Mouse (Mus musculus): ENCODE results near the gene Gm32742.
"Not testable (repeated sequence)": the region's sequence is repeated elsewhere in the genome, so short reads cannot be mapped to it uniquely, and the experiment has no call there.

Gene Gm32742

DNA sequence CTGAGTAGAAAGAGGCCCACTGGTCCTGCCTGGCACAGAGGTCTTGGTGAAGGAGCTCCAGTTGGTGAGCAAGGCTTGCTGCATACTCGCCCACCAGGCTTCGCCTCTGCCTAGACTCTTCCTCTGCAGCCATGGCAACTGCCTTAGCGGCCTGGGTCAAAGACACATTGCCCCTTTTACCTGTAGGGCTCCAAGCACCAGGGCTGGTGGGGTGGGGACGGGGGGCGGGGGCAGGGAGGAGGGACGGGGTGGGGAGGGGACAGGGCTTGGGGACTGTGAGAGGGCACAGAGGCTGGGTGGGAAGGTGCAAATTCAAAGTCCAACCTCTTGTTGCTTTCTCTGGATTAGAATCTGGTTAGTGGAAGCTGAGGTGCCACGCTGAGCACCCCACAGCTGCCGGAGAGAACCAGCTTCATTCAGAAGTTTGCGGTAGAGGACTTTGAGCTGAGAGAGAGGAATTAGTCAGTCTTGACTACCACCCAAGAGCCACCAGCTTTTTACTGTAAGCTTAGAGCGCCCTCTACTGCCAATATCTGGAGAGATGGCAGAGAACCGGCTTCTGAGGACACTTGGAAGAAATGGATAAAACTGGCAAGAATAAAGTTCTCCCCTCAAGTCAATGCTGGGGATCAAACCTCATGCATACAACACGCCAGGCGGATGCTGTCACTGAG is 13.1 kb downstream of the Gm32742 start:
- peak; percentile 32 to 63 for DNase-seq (ENCODE audit: low spot score in 2 of 2)

- DNase-seq (ENCODE audit: low spot score in 2 of 2): no peak
These were observed 18.0 kb downstream of the Gm32742 start for GRCm38 (mm10) chr9:51147294-51147693.

- DNase-seq (ENCODE audit: low spot score in 2 of 2): no peak
These were observed 18.8 kb downstream of the Gm32742 start for GRCm38 (mm10) chr9:51146496-51146895.

- no peak for DNase-seq (ENCODE audit: low spot score in 2 of 2)
These were observed 21.1 kb downstream of the Gm32742 start for GRCm38 (mm10) chr9:51144218-51144617.

DNA sequence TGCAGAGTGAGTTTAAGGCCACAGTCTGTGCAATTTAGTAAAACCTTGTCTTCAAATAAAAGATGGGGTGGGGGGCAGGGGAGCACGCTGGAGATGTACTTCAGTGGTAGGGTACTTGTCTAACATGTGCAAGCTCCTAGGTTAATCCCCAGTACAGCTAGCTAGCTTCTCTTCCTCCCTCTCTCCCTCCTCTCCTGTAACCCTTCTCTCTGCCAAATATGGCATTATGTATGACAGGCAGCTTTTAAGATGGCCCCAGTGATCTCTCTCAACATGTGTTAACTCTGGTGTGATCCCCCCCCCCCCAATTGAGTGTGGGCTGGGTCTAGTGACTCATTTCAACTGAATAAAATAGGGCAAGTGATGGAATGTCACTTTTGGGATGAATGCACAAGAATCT is 21.9 kb downstream of the Gm32742 start:
- DNase-seq (ENCODE audit: low spot score in 2 of 2): no peak

DNA sequence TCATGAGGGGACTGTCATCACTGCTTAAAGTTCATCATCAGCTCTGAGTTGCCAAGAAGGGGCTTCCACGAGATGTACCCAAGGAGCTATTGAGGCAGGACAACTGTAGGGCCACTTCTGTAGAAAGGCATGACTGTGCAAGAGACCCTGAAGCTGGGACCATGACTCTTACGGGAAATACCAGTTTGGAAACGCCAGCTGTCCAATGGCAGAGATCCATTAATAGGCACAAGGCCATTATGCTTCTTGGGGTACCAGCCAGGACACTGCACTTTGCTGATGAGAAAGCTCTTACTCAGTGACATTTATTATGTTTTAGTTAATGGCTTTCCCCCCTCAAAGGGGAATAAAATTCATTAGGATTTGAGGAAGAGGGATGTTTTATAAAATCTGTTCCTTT is 24.6 kb downstream of the Gm32742 start:
- DNase-seq (ENCODE audit: low spot score in 2 of 2): no peak

DNA sequence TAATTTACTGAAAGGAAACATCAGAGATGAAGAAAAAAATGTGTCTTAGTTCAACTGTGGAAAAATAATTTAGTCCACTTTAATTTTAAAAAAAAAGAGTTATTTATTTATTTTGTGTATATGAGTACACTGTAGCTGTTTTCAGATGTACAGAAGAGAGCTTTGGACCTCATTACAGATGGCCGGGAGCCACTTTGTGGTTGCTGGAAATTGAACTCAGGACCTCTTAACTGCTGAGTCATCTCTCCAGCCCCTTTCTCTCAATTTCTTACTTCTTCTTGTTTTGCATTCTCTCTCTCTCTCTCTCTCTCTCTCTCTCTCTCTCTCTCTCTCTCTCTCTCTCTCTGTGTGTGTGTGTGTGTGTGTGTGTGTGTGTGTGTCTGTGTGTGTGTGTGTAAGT is 25.9 kb downstream of the Gm32742 start:
- not testable (repeated sequence) for DNase-seq (ENCODE audit: low spot score in 2 of 2)

DNA sequence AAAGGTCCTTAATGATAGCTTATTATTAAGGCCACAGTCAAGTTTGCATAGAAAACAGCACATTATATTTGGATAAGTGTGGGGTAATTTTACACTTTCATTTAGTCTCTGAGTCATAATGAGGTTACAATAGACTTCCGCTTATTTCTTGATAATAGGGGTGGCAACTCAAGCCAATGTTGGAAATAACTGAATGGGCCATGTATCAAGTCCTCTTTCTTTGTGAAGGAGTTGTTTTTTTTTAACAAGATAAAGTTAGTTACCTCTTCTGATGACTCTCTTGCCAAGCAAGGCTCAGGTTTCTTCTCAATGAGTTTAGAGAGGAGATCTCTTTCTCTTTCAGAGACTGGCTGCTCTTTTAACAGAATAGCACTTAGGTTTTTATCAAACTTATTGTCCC is 27.0 kb downstream of the Gm32742 start:
- no peak for DNase-seq (ENCODE audit: low spot score in 2 of 2)

DNA sequence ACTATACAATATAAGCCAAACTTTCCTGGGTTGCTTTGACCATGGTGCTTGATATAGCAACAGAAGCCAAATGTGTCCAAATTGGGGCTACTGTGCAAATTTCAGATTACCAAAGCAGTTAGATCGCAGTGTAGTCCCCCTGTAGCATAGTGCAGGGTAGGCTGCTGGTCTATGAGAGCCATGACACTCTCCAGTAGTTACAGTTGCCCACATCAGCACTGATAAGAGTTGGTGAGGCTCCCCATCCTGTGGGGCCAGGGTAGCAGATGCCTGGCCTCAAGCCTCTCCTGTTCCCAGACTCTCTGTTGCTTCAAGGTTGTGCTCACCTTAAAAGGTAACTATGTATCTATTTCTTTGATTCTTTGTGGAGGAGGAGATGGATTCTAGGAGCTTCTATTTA is 27.5 kb downstream of the Gm32742 start:
- DNase-seq (ENCODE audit: low spot score in 2 of 2): no peak

DNA sequence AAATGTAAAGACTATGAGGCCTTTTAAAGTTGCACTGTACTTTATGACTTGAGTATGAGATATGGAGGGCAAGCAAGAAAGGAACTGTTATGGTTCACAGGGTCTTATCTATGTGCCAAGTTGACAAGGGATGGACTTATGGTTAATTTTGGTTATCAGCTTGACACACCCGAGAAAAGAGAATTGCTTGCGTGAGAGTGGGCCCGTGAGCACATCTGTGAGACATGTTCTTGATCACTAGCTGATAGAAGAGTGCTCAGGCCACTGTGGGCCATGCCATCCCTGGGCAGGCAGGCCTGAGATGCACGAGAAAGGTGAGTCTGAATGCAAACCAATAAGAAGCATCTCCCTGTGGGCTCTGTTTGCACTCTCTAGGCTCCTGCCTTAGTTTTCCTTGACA is 27.9 kb downstream of the Gm32742 start:
- no peak for DNase-seq (ENCODE audit: low spot score in 2 of 2)

GRCm38 (mm10) chr9:51136985-51137384 is 28.3 kb downstream of the Gm32742 start:
- DNase-seq (ENCODE audit: low spot score in 2 of 2): no peak

- DNase-seq (ENCODE audit: low spot score in 2 of 2): no peak
These were observed 50.5 kb downstream of the Gm32742 start for GRCm38 (mm10) chr9:51114767-51115166.

- DNase-seq (ENCODE audit: low spot score in 2 of 2): no peak
These were observed 59.6 kb downstream of the Gm32742 start for GRCm38 (mm10) chr9:51105751-51106150.

GRCm38 (mm10) chr9:51103808-51104514 is 61.4 kb downstream of the Gm32742 start:
- DNase-seq (ENCODE audit: low spot score in 2 of 2): peak in 1 of 2 experiments; percentile 23

DNA sequence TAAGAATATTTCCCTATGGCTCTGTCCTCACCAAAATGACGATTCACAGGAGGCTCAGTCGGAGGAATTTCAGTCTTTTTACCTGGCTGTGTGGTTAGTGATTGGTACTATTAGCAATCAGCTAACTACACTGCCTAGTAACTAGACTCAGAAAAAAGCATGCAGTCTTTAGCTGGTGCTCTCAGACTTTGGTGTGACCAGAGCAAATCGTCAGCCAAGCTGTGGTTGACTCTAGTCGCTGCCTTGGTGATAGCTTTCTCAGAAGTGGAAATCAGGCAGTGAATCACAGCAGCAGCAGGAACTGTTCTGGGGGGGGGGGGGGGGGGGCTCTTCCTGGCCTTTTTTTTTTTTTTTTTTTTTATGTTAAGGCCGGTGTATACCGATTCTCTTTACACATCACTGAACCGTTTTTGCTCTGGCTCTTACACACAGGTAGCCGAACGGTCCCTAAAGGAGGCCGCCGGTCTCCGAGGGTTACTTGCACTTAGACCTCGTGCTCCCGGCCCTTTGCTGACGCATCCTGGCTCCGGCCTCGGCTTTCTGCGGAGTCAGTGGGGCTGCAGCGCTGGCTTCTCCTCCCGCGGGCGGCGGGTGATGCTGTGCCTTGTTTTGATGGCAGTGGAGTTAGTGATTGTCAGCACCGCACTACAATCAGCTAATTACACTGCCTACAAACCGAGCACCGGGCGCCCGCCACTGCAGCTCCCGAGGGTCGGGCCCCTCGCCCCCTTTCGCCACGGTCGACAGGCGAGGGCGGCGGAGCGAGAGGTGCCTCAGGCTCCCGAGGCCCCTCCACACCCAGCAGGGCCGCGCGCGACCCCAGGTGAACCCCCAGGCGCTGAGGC is 62.1 kb downstream of the Gm32742 start:
- peak in 1 of 2 experiments; percentile 28 for DNase-seq (ENCODE audit: low spot score in 2 of 2)

GRCm38 (mm10) chr9:51101756-51102425 is 63.4 kb downstream of the Gm32742 start, which contains the start of gene 4833427G06Rik:
4833427G06Rik (minus strand) TSS chr9:51102078.
- peak in 1 of 2 experiments; percentile 22 for DNase-seq (ENCODE audit: low spot score in 2 of 2)

DNA sequence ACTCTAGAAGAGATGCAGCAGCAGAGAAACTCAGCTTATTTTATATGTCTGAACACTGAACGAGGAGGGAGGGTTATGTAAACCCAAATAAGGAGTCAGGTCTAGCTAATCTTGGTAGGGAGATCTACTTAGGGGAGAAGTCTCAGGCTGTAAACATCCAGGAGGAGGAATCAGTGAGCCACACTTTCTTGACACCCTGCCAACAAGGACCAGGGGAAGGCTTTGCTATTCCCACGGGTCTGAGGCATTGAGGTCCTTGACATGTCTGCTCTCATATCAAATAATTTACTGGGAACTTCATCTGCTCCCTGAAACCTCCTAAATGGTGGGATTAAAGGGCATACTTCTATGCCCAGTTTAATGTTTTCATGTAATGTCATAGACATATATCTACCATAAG is 69.0 kb downstream of the Gm32742 start:
- DNase-seq (ENCODE audit: low spot score in 2 of 2): no peak

- DNase-seq (ENCODE audit: low spot score in 2 of 2): no peak
These were observed 71.6 kb downstream of the Gm32742 start for GRCm38 (mm10) chr9:51093697-51094096.

- no peak for DNase-seq (ENCODE audit: low spot score in 2 of 2)
These were observed 83.7 kb downstream of the Gm32742 start for GRCm38 (mm10) chr9:51081614-51082013.

Data from frontal cortex, postnatal 10 days (tissue).